Mouse (Mus musculus): ENCODE measurements at regions not wholly inside any gene's neighbourhood (a gene's known extent, or its start where the extent isn't known, plus 50 kb on each side); places are given as distances from the start of the nearest gene placed in this dataset.

- TF ChIP-seq CTCF (IDR thresholded peaks at IDR 0.05; ENCODE audit: low read depth) (no peak), EP300 (IDR thresholded peaks at IDR 0.05; ENCODE audit: low read depth) (no peak)
These were observed 187.6 kb upstream of the Emcn start for GRCm38 (mm10) chr3:137153234-137153633.
